Mouse (Mus musculus) hindbrain, embryonic 12.5 days (tissue): ENCODE data around the gene Otogl. TPM values are rescaled to one million over a fixed set of nuclear protein-coding genes. Genes with fewer than 3 reads are reported as not detected.

Source experiments
- ATAC-seq: fragments of 200-750 bp; cut with Nextera tagmentation; 2 replicates; pipeline ENCODE4 v1.8.0; 2017; ENCODE audit warnings: moderate TSS enrichment; ENCODE audit not compliant: low FRiP score
- H3K27ac ChIP-seq: fragments of 300-500 bp; sonication (generic); 2 replicates; pipeline ENCODE4 v1.5.1; 2016; ENCODE audit warnings: mild to moderate bottlenecking
- H3K27me3 ChIP-seq: fragments of 300-500 bp; sonication (generic); 2 replicates; pipeline ENCODE4 v1.6.1; 2016; ENCODE audit warnings: mild to moderate bottlenecking
- H3K36me3 ChIP-seq: fragments of 300-500 bp; sonication (generic); 2 replicates; pipeline ENCODE4 v1.6.1; 2016; ENCODE audit warnings: mild to moderate bottlenecking
- H3K4me1 ChIP-seq: fragments of 300-500 bp; sonication (generic); 2 replicates; pipeline ENCODE4 v1.6.1; 2016
- H3K4me2 ChIP-seq: fragments of 300-500 bp; sonication (generic); replicated peaks from 2 replicates; pipeline ENCODE4 v1.6.1; 2016; ENCODE audit warnings: mild to moderate bottlenecking
- H3K4me3 ChIP-seq: fragments of 300-500 bp; sonication (generic); 2 replicates; pipeline ENCODE4 v1.5.1; 2016; ENCODE audit warnings: mild to moderate bottlenecking
- H3K9ac ChIP-seq: fragments of 300-500 bp; sonication (generic); 2 replicates; pipeline ENCODE4 v1.6.1; 2016; ENCODE audit warnings: mild to moderate bottlenecking, moderate library complexity
- H3K9me3 ChIP-seq: fragments of 300-500 bp; sonication (generic); replicated peaks from 2 replicates; pipeline ENCODE4 v1.6.1; 2016; ENCODE audit warnings: mild to moderate bottlenecking
- WGBS: fragments of 180-500 bp; shearing (Covaris S2); methylation state at CpG from one replicate; pipeline ENCODE4 v1.1.7; 2016; 5-methylcytosine and 5-hydroxymethylcytosine counted together
- polyA plus RNA-seq: library from polyadenylated mRNA; unstranded; fragments of >200 nt; fragmentation: Nextera tagmentation; extraction: Ambion mirVana; gene quantifications from 2 replicates; pipeline ENCODE4 v1.2.1, GENCODE M21; 2016

Otogl gene
- polyA plus RNA-seq, 1 experiment from 2014 or later, result 0.63 TPM

GRCm38 (mm10) chr10:107901204-107901879 lies 10.6 kb downstream of the Otogl start:
- Histone ChIP-seq H3K4me2 (no peak overlapping the region), H3K9ac (no peak overlapping the region), H3K27ac (no peak overlapping the region), H3K4me1 (no peaks in the 10 kb centered on the region), H3K36me3 (no peaks in the 10 kb centered on the region), H3K27me3 (no peaks in the 10 kb centered on the region), H3K4me3 (no peak overlapping the region), H3K9me3 (no peaks in the 10 kb centered on the region)
- WGBS, result 76% methylated on average over 13 of the region's 13 CpGs
- no peak for ATAC-seq

DNA sequence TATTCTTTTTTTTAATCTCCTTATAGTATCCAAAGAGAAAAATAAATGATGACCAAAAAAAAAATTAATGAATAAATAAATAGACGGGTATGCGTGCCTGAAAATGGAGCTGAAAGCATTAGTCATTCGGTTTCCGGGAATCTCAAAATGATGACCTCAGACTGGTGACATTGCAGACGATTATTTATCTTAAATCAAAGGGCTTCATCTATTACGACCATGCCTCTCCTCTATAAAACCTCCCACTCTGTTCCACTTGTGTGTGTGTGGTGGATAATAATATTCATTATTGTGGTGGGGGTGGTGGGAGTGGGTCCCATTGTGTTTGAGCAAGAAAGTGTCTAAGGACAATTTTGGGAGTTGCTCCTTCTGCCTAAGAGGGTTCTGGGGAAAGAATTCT lies 12.0 kb downstream of the Otogl start:
- Histone ChIP-seq H3K4me1 (no peaks in the 10 kb centered on the region), H3K36me3 (no peaks in the 10 kb centered on the region), H3K9ac (no peak overlapping the region), H3K27ac (no peak overlapping the region), H3K27me3 (no peaks in the 10 kb centered on the region), H3K9me3 (no peaks in the 10 kb centered on the region), H3K4me2 (no peak overlapping the region), H3K4me3 (no peak overlapping the region)
- ATAC-seq, result no peak
- WGBS, result 84% methylated on average over 6 of the region's 6 CpGs

GRCm38 (mm10) chr10:107896158-107896557 lies 15.8 kb downstream of the Otogl start:
- H3K4me1 ChIP-seq, result no peaks in the 10 kb centered on the region

GRCm38 (mm10) chr10:107894663-107895581 lies 17.0 kb downstream of the Otogl start:
- ATAC-seq, result no peak
- no peak overlapping the region for H3K9ac ChIP-seq
- H3K27me3 ChIP-seq, result no peaks in the 10 kb centered on the region
- H3K4me2 ChIP-seq, result no peak overlapping the region
- 55% methylated on average over 8 of the region's 8 CpGs for WGBS
- H3K36me3 ChIP-seq, result no peaks in the 10 kb centered on the region
- H3K4me3 ChIP-seq, result no peak overlapping the region
- H3K9me3 ChIP-seq, result no peaks in the 10 kb centered on the region
- H3K4me1 ChIP-seq, result no peaks in the 10 kb centered on the region
- no peak overlapping the region for H3K27ac ChIP-seq

More at GRCm38 (mm10) chr10:107896158-107896557, 15.8 kb downstream of the Otogl start:
- H3K36me3 ChIP-seq, result no peaks in the 10 kb centered on the region
- 88% methylated on average over 4 of the region's 4 CpGs for WGBS
- no peak overlapping the region for H3K4me2 ChIP-seq
- no peaks in the 10 kb centered on the region for H3K27me3 ChIP-seq
- H3K9me3 ChIP-seq, result no peaks in the 10 kb centered on the region
- no peak overlapping the region for H3K4me3 ChIP-seq
- no peak overlapping the region for H3K9ac ChIP-seq
- H3K27ac ChIP-seq, result no peak overlapping the region
- ATAC-seq, result no peak

DNA sequence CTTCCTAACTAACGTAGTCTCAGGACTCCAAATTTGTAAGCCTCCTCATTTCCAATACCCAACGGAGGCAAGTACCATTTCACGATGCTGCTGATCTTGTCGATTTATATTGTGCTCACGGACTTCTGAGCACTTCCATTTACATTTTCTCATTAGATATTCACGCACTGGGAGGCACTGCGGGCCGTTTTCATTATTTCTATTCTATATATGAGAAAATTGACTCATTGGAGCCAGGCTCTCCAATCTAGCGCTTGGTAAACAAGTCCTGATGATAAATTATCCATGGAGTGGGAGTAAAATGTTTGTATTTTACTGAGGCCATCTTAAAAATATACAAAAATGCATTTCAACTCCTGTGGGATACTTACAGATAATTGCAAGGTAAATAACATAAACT lies 21.5 kb downstream of the Otogl start:
- no peaks in the 10 kb centered on the region for H3K9me3 ChIP-seq
- no peak overlapping the region for H3K9ac ChIP-seq
- no peak overlapping the region for H3K4me2 ChIP-seq
- no peaks in the 10 kb centered on the region; the same call in 1 of the 2 replicates for H3K4me1 ChIP-seq
- WGBS, result 71% methylated on average over 9 of the region's 9 CpGs
- no peaks in the 10 kb centered on the region for H3K27me3 ChIP-seq
- H3K27ac ChIP-seq, result no peak overlapping the region
- no peaks in the 10 kb centered on the region for H3K36me3 ChIP-seq
- H3K4me3 ChIP-seq, result no peak overlapping the region
- no peak for ATAC-seq

- H3K4me1 ChIP-seq, result no peaks in the 10 kb centered on the region
- H3K36me3 ChIP-seq, result no peaks in the 10 kb centered on the region
- H3K9ac ChIP-seq, result no peak overlapping the region
- no peak overlapping the region for H3K27ac ChIP-seq
- ATAC-seq, result no peak
- no peaks in the 10 kb centered on the region for H3K27me3 ChIP-seq
- H3K9me3 ChIP-seq, result no peaks in the 10 kb centered on the region
- H3K4me2 ChIP-seq, result no peak overlapping the region
- H3K4me3 ChIP-seq, result no peak overlapping the region
- WGBS, result 92% methylated on average over 5 of the region's 5 CpGs
Observed at GRCm38 (mm10) chr10:107872542-107872941, 39.4 kb downstream of the Otogl start.

- H3K4me3 ChIP-seq, result no peak overlapping the region
- 87% methylated on average over 4 of the region's 4 CpGs for WGBS
Observed at GRCm38 (mm10) chr10:107872109-107872508, 39.8 kb downstream of the Otogl start.

DNA sequence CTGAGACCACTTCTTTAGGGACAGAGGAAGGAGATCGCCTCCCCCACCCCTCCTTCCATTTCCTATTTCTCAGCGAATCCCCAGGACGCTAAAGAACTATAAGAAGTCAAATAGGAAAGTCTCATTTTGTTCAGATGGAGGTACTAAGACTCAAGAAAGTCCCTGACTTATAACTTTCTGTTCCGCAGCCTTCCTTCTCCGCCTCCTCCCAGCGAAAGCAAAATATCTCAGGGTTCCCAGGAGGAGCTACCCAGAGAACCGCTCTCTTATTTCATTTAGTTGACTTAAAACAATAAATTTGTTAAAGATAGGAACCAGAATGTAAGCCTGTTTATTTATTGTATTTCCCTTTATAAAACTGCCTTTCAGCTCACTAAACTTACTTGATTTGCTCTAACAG lies 41.4 kb downstream of the Otogl start:
- Histone ChIP-seq H3K9ac (no peak overlapping the region), H3K4me1 (no peaks in the 10 kb centered on the region), H3K9me3 (no peaks in the 10 kb centered on the region), H3K4me2 (no peak overlapping the region), H3K27ac (no peak overlapping the region), H3K27me3 (no peaks in the 10 kb centered on the region), H3K36me3 (no peaks in the 10 kb centered on the region), H3K4me3 (no peak overlapping the region)
- 73% methylated on average over 7 of the region's 7 CpGs for WGBS
- ATAC-seq, result no peak

More at GRCm38 (mm10) chr10:107872109-107872508, 39.8 kb downstream of the Otogl start:
- H3K27ac ChIP-seq, result no peak overlapping the region
- H3K4me2 ChIP-seq, result no peak overlapping the region
- H3K27me3 ChIP-seq, result no peaks in the 10 kb centered on the region
- no peak for ATAC-seq
- no peaks in the 10 kb centered on the region for H3K36me3 ChIP-seq
- no peaks in the 10 kb centered on the region for H3K9me3 ChIP-seq
- H3K4me1 ChIP-seq, result no peaks in the 10 kb centered on the region
- no peak overlapping the region for H3K9ac ChIP-seq

GRCm38 (mm10) chr10:107868904-107869303 lies 43.0 kb downstream of the Otogl start:
- WGBS, result 93% methylated on average over 8 of the region's 8 CpGs
- Histone ChIP-seq H3K27ac (no peak overlapping the region), H3K27me3 (no peaks in the 10 kb centered on the region), H3K4me2 (no peak overlapping the region), H3K9me3 (no peaks in the 10 kb centered on the region), H3K4me1 (no peaks in the 10 kb centered on the region), H3K9ac (no peak overlapping the region), H3K4me3 (no peak overlapping the region), H3K36me3 (no peaks in the 10 kb centered on the region)
- no peak for ATAC-seq

DNA sequence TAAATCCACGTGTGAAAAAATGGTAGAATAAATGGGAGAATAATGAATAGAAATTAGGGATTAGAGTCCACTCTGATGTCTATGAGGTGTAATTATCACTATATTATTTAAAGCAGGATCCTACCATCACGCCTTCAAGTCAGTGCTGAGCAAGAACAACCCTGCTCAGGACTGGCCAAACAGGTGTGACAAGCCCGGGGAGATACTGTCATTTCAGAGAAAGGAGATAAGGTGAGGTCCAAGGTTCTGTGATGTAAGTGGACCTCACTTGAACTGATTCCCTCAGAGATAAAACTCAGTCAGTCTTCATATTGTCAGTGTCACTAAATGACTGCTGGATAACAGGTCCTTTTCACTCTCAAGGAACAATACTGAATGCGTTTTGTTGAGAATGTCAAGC lies 44.5 kb downstream of the Otogl start:
- Histone ChIP-seq H3K27me3 (no peaks in the 10 kb centered on the region), H3K36me3 (no peaks in the 10 kb centered on the region), H3K9me3 (no peaks in the 10 kb centered on the region), H3K4me2 (no peak overlapping the region), H3K9ac (no peak overlapping the region), H3K4me1 (no peaks in the 10 kb centered on the region), H3K27ac (no peak overlapping the region), H3K4me3 (no peak overlapping the region)
- ATAC-seq, result no peak
- 84% methylated on average over 4 of the region's 4 CpGs for WGBS

DNA sequence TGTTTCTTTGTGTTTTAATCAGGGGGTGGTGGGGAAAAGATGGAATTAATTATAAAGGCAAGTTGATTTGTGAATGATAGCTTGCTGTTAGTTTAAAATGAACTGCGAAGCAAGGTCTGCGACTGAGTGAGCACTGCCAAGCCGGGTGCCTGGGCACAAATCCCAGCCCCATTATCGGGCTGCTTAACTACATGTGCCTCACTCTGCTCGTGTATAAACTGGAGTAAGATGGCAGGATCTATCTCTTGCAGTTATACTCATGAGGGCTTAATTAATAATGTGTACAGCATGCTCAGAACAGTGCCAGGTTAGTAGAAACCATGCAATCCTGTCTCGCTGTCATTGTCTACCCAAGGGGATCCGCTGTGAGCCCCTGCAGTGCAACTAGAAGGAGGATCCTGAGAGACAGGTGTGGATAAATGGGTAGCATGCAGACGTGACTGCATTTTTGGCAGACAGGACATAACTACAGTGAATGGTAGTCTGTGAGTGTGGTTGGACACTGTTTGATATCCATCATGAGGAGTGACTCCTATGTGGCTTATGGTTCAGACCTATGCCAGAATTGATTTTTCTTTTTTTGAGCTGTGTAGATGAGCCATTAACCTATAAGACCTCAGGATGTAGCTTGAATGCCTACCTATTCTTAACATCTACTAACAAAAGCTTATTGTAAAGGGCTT lies 51.6 kb downstream of the Otogl start:
- Histone ChIP-seq H3K4me2 (no peak overlapping the region), H3K4me3 (no peak overlapping the region), H3K4me1 (no peaks in the 10 kb centered on the region), H3K27me3 (no peaks in the 10 kb centered on the region), H3K9me3 (no peaks in the 10 kb centered on the region), H3K36me3 (no peaks in the 10 kb centered on the region), H3K9ac (no peak overlapping the region), H3K27ac (no peak overlapping the region)
- no peak for ATAC-seq
- WGBS, result 84% methylated on average over 8 of the region's 8 CpGs

- Histone ChIP-seq H3K9me3 (no peaks in the 10 kb centered on the region), H3K4me3 (no peak overlapping the region), H3K4me1 (no peaks in the 10 kb centered on the region), H3K27me3 (no peaks in the 10 kb centered on the region), H3K9ac (no peak overlapping the region), H3K4me2 (no peak overlapping the region), H3K27ac (no peak overlapping the region), H3K36me3 (no peaks in the 10 kb centered on the region)
- ATAC-seq, result no peak
- WGBS, result 94% methylated on average over 3 of the region's 3 CpGs
Observed at GRCm38 (mm10) chr10:107859220-107859619, 52.7 kb downstream of the Otogl start.
